Mouse (Mus musculus) bone marrow, adult 2 months (tissue): ENCODE measurements around the gene Aspscr1.

Source experiments
- CTCF ChIP-seq: fragments of 200-500 bp; IDR thresholded peaks from 2 replicates; pipeline ENCODE4 v1.5.1; 2011; ENCODE audit warnings: low read length, control low read depth; ENCODE audit not compliant: control insufficient read depth, insufficient read depth
- POLR2A ChIP-seq: fragments of 200-500 bp; IDR thresholded peaks from 2 replicates; pipeline ENCODE4 v1.6.1; 2011; ENCODE audit warnings: low read depth, mild to moderate bottlenecking, control low read depth, low read length, borderline replicate concordance; ENCODE audit not compliant: control insufficient read depth

DNA sequence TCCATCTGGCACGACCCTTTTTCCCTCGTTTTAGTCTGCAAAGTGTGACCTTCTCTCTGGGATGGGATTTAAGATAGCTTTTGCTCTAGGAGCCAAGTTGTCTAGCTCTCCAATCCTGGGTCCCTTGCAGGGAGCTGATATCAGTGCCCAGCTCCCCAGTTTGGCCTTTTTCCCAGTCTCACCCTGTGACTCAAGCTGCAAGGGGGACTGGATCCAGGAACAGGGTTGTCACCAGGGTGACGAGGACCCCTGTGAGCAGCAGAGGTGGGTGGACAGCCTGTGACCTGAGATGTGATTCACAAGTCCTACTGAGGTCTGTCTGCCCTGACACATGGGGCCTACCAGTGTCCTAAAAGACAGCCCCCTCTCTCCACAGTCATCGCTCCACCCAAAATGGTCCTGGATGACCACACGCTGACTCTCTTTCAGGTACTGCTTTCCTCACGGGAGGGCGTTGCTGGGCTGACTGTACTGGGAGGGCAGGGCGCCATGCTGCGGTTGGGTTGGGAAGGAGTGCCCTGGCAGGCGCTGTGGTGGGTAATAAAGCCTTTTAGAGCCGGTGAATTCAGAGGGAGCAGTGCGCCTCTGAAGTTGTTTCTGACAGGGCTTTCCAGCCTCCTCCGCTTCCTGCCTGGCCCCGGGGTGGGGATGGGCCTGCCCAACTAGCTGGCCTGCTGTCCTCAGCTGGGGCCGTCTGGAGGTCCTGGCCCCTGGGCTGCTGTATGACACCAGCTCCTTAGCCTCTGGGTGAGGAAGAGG lies 31.1 kb downstream of the Aspscr1 start:
- TF ChIP-seq POLR2A (no peak), CTCF (no peak)
